Mouse (Mus musculus): ENCODE measurements around the gene Atf3.

The Atf3 gene

GRCm38 (mm10) chr1:191192213-191192612, 25.6 kb downstream of the Atf3 start:
- no peak for DNase-seq (ENCODE audit: low read depth, low spot score)

DNA sequence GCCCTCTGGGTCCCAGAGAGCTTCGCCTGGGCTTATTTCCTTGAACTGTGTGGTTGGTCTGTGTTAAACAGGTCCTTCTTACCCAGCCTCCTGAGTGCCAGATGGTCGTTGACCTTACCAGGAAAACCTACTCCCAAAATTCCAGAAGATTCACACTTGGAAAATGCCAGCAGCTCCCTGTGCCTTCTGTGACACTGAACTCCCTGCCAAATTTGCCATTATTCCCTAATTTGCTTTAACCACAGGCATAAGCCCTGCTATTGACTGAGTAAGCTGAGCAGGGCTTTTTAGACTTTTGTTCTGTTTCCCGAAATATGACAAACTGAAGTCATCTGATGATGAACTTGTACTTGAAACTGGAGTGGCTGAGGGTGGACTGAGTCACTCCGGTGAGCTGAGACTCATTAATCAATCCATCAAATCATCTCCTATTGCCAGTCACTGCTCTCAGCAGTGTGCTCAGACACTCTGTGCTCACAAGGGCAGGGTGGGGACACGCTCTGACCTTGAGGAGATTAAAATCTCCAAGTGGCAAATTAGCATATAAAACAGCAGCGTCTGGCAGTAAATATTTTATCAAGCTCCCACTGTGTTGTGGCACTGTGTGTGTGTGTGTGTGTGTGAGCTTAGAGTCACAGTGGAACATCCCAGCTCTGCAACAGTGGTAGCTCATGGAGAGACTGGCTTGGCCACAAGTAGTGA, 28.0 kb downstream of the Atf3 start:
- DNase-seq (ENCODE audit: low read depth, low spot score) = no peak

DNA sequence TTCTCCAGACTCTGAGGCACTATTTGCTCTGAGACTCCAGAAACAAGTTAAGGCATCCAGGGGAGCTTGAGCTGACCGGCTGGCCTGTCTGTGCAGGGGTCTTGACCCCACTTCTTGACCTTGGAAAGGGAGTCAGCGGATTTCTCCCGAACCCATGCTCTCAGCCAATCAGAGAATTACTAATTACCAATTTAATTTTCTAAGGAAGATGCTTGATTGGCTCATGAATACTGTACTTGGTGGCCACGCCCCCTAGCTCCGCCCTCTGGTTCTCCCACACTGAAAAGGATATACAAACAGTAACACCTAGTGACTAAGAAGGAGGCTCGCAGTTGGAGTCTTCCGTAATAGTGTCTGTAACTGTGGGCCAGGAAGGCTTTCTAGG, 31.5 kb downstream of the Atf3 start:
- DNase-seq (ENCODE audit: low read depth, low spot score) = no peak

DNA sequence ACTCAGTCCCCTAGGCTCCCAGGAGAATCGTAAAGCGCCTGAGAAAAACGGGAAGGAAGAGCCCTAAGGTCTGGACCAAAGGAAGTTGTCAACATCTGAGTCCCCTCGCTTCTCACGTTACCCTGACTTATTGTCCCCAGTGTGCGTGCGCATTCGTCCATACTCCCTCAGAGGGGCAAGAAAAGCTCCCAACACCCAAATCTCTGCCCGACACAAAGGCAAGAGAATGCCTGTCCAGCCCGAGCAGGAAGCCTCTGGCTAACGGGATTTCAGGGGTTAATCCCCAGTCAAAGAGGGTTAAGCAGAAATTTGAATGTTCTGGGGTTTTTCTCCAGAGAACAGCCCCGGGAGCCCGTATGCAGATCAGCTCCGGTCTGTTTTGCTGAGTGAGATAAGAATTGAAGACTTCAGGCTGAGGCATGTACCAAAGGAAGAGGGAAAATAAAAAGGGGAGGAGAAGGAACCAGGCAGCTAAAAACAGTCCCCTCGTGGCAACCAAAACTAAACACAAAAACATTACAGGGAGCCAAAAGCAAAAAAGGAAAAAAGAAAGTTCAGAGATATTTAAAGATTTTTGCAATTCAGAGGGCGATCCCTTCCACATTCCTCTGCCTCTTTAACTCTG, 32.0 kb downstream of the Atf3 start:
- DNase-seq (ENCODE audit: low read depth, low spot score) = peak; percentile 24

DNA sequence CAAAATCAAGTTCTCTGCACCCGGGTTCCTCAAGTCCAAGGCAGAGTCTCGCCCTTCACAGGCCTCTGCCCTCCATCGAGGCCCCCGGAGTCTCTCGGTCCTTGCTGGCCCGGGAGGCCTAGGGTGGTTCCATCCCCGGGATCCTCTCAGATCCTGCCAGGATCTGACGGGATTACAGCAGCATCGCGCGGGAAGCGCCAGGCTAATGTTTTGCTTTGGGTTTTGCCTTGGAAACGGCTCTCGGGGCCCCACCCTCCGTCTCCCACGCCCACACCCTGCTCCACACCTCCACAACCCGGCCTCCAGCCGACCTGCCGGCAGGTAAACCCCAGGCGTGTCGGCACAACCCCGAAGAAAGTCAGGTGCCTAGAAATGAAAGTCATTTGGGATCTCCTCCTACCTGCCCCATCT, 33.0 kb downstream of the Atf3 start:
- DNase-seq (ENCODE audit: low read depth, low spot score) = peak; percentile 28

DNA sequence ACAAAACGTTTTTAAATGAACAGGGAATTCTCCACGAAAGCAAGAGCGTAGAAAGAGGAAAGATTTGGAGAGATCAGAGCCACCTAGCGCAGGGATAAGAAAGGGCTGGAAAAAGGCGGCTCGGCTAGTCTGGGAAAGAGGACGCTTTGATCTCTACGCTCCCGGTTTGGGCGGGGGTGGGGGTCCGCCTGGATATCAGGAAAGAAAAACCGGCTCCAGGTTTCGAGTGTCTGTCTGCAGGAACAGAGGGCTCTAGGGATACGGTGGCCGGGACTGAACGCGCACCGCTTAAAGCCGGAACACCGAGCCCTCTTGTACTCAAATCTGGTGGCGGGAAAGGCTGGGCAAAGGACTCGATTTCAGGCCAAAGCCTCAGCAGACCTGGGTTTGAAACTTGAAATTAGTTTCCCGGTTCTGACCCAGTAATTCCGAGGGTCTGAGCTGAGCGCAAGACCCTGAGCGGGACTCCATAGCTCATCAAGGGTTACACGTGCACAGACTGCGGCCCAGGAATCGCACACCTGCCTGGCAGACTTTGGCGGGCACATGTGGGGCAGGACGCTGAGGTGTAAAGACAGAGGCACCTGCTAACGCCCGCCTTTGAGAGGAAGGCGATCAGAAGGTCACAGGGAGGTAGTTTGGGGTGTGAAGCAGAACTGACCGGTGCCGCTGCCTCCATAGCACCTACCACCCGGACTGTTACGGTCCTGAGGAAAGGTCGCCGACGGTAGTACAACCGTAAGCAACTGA, 33.6 kb downstream of the Atf3 start:
- peak; percentile 30 for DNase-seq (ENCODE audit: low read depth, low spot score)

GRCm38 (mm10) chr1:191183163-191184065, 34.4 kb downstream of the Atf3 start:
- DNase-seq (ENCODE audit: low read depth, low spot score) = peak; percentile 90

- peak; percentile 68 for DNase-seq (ENCODE audit: low read depth, low spot score)
Observed at GRCm38 (mm10) chr1:191182431-191183162, 35.2 kb downstream of the Atf3 start.

GRCm38 (mm10) chr1:191181469-191182259, 36.2 kb downstream of the Atf3 start:
- DNase-seq (ENCODE audit: low read depth, low spot score) = no peak

GRCm38 (mm10) chr1:191180397-191180796, 37.4 kb downstream of the Atf3 start:
- no peak for DNase-seq (ENCODE audit: low read depth, low spot score)

DNA sequence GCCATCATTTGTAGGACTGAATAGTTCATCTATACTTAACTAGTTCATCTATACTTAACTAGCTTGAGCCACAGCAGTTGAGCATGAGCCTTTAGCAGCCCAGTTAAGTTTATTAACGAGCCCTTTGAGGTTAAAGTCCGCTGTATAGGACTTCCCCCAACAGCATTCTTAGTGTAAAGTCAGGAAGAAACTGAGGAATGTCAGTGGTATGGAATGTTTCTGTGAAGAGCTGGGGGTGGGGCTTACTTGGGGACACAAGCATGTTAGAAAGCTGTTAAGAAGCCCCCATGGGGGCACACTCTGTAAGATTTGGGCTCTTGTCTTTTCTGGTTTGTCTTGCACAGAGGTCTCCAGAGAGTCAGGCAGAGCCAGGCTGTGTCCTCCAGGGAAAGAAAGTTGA, 38.0 kb downstream of the Atf3 start:
- DNase-seq (ENCODE audit: low read depth, low spot score) = peak; percentile 46

DNA sequence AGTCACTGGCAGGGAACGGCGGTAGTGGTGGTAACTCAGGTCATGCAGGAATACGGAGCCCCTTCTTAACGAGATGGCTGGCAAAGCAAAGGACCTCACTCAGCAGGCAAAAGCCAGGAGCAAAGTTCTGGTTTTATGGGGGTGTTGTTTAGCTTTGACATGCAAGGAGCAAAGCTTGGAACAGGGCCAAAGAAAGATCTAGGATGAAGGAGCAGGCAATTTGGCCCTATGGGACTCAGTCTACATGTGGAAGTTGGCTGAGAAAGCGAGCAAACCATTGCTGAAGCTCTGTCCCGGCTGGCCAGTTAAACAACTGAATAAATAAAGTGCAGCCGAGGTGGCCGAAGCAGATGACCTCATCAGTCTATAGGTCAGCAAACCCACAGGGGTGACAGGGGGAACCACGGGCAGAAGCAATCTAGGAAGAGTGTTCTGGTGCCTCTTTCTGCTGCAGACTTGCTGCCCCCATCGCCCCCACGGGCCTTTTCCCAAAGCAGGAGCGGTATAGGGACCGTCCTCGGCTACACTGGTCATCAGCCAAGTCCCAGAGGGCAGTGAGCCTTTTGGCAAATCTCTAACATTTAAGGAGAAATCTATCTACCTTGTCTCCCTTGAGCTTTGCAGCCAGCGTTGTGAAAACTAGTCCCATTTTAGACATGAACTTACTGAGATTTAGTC, 39.2 kb downstream of the Atf3 start:
- DNase-seq (ENCODE audit: low read depth, low spot score) = peak; percentile 28

DNA sequence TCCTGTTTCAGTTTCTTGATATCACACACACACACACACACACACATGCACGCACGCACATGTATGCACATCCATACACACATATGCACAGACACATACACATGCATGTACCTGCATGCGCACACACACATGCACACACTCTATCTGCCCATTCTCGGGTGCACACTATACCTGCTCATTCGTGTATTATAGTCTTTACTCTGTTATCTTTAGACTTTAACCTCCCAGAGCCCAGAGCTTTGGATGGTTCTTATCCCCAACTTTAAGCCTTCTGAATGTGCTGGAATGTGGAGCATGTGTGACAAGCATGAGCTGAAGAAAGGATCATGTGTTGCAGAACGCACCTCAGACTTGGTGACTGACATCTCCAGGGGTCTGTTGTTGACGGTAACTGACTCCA, 41.0 kb downstream of the Atf3 start:
- no peak for DNase-seq (ENCODE audit: low read depth, low spot score)

- no peak for DNase-seq (ENCODE audit: low read depth, low spot score)
Observed at GRCm38 (mm10) chr1:191172487-191172886, 45.4 kb downstream of the Atf3 start.

- DNase-seq (ENCODE audit: low read depth, low spot score) = no peak
Observed at GRCm38 (mm10) chr1:191170444-191170843, 47.4 kb downstream of the Atf3 start.

DNA sequence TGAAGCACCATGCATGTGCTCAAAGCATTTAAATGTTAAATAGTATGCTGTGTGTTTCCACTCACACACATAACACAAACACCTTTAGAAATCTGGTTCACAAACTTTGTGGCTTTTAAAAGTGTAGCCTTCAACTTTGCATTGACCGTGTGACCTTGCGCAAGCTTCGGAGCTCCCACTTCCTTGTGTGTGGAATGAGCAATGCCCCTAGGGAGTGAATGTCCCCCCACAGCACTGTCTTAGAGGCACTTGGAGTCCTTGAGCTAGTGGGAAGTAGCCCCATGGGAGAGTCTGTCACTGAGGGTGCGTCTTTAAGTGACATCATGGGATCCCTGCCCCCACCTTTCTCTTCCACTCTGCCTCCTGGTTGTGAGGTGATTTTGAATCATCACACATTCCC, 51.6 kb downstream of the Atf3 start:
- DNase-seq (ENCODE audit: low read depth, low spot score) = no peak

DNA sequence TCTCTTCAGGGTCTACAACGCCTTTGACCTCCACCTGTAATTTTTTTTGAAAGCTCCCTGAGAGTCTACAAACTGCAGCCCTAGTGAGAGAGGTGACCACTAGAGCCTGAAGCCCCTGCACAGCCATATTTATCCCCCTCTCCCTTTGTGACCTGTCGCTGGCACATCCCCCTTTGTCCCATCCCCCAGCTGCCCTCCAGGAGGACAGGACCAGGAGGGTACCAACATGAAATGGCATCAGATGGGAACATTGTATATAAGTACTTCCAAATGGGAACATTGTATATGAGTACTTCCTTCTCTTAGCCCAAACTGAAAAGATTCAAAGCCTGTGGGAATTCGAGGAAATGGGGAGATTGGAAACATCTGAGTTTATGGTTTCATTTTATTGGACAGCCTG, 53.1 kb downstream of the Atf3 start, which contains the start of gene Fam71a:
TSS of gene Fam71a (minus strand) at position 101 of the 400 bp plus-strand sequence.
- no peak for DNase-seq (ENCODE audit: low read depth, low spot score)

GRCm38 (mm10) chr1:191154314-191154713, 63.5 kb downstream of the Atf3 start:
- DNase-seq (ENCODE audit: low read depth, low spot score) = no peak

GRCm38 (mm10) chr1:191153052-191153451, 64.8 kb downstream of the Atf3 start:
- peak; percentile 58 for DNase-seq (ENCODE audit: low read depth, low spot score)

Data from mesoderm, embryonic 11.5 days (tissue).